Mouse (Mus musculus): Measurements from ENCODE around the gene Ube2d3.
"Not testable (repeated sequence)": the region's sequence is repeated elsewhere in the genome, so short reads cannot be mapped to it uniquely, and the experiment has no call there.

Gene Ube2d3

DNA sequence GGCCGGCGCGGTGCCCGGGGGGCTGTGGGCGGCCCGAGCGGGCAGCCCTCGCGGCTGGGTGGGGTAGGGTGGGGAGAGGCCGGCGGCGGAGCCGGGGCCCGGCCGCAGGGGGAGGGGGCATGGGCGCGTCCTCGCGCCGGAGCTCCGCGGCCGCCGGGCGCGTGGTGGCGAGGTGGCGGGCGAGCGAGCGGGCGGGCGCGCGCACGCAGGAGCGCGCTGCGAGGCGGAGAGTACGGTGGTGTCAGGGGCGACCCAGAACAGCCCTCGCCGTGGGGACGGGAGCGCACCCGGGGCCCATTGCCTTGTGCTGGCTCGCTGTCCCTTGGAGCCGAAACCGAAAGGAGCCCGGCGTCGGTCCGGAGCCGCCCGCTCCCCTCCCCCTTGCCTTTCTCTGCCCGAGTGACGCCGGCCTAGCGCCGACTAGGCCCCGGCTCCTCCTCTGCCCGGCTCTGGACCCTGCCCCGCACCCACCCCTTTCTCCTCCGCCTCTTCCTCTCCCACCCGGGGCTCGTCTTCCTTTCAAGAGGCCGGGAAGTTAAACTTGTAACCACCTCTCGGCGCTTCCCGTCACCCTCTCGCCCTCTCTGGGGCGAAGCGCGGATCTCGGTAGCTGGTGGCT lies 1.1 kb downstream of the Ube2d3 start:
- peak; percentile 77 to 80 for DNase-seq

DNA sequence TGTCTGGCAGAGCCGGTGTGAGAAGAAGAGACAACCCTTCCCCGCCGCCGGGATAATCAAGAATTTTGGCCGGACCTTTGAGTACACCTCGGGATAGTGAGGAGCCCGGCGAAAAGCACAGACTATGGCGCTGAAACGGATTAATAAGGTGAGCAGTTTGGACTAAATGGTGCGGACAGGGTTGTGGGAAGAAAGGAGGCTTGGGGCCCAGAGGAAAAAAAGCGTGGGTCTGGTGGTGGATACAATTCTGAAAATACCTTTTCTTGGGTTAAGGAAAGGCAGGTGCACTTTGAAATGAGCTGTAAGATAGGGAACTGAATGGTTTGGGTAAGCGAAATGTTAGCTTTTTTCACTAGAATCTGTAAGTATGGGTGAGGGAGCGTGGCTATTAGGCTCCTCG lies 1.7 kb downstream of the Ube2d3 start:
- DNase-seq = peak in 1 of 2 experiments; percentile 18

GRCm38 (mm10) chr3:135440221-135440620 lies 2.3 kb downstream of the Ube2d3 start:
- peak; percentile 68 to 72 for DNase-seq

DNA sequence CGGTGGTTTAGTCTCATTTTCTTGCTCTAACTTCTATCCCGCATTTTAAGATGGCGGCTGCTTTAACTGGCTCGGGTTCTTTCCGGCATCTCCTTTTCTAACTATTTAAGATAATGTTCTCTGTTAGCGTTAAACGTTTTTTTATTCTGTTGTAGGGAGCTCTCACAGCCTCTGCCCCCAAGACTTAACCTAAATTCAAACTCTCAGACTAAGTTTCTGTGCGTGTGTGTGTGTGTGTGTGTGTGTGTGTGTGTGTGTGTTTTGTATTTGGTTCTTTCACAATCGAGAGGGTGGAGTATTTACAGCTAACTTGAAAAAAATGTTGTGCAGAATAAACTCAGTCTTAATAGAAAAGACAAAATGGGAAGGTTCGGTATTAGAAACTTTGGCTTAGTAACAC lies 2.7 kb downstream of the Ube2d3 start:
- no peak for DNase-seq

- DNase-seq = no peak
Measured at GRCm38 (mm10) chr3:135444930-135445329, 7.0 kb downstream of the Ube2d3 start.

- DNase-seq = no peak
Measured at GRCm38 (mm10) chr3:135458981-135459380, 21.0 kb downstream of the Ube2d3 start.

DNA sequence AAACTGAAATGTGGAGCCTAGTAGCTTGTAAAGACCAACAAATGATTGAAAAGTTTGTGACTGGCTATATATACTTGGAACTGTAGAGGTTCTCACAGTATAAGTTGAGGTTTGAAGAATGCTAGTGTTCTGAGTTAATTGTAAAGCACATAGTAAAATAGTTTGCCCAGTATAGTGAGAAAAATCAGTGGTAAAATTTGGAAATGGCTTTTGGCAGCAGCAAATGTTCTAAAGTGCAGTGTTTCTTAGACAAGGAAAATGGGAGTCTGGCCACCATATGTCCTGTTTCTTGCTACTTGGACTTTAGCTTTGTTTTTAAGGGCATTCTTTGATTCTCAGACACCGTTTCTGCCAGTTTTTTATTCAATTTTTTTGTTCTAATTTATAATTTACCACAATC lies 30.5 kb downstream of the Ube2d3 start:
- DNase-seq = no peak

DNA sequence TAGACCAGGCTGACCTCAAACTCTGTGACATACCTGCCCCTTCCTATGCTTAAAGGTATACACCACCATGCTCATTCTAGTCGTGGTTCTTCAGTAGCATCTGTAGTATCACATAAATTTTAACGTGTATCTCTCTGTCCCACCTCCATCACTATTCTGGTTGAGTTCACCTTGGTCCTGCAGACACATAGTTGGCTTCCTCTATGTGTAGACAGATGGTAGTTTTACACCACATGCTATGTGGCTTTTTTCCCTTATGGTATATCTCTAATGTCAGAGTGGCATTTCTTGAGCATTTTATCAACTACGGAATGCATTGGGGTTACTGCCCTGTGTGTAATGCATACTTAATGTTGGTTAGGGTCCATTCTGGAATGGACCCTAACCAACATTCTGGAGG lies 31.2 kb downstream of the Ube2d3 start:
- DNase-seq = no peak

GRCm38 (mm10) chr3:135469974-135470373 lies 32.0 kb downstream of the Ube2d3 start:
- DNase-seq = no peak

GRCm38 (mm10) chr3:135470823-135471222 lies 32.9 kb downstream of the Ube2d3 start:
- DNase-seq = no peak

GRCm38 (mm10) chr3:135475025-135475424 lies 37.1 kb downstream of the Ube2d3 start:
- DNase-seq = no peak

GRCm38 (mm10) chr3:135476286-135476685 lies 38.3 kb downstream of the Ube2d3 start:
- no peak for DNase-seq

DNA sequence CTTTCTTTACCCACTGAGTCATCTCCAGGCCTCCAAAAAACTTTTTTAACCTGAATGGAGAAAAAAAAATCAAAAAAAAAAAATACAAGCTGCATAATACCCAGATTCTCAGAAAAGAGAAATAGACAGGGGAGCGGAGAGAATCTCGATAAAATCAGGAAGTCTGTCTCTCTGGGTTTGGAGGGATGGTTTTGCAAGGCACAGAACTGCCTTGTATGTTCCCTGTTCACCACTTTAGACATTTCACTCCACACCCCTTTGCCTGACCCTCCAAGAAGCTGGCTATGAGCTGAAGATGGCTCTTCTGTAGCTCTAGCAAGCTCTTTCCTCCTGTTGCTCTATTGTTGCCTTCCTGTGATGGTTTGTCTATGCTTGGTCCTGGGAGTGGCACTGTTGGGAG lies 39.0 kb downstream of the Ube2d3 start:
- no peak for DNase-seq

DNA sequence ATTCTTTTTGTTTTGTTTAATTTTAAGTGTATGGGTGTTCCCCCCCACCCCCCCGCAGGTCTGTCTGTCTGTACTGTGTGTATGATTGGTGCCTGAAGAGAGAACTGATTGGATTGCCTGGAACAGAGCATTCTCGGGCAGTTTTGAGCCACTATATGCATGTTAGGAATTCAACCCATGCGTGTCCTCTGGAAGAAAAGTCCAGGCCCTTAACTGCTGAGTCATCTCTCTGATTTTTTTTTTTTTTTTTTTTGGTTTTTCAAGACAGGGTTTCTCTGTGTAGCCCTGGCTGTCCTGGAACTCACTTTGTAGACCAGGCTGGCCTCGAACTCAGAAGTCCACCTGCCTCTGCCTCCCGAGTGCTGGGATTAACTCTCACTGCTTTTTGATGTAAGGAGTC lies 41.1 kb downstream of the Ube2d3 start:
- DNase-seq = not testable (repeated sequence)

DNA sequence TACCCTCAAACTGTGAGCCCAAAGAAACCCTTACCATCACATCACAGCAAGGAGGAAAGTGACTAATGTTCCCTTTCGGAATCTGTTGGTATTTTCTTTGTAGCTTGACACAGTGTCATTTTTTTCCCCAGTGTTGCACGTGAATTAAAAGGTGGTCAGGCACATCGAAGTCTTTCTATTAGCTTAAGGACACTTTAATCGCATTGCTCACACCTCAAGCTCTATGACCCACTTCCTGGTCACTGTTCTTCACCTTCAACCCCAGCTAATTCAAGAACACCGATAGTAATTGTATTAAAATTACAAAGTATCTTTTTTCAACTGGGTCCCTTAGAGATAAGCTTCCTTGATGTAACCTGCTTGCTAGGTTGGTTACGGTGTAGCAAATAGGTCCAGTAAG lies 42.8 kb downstream of the Ube2d3 start:
- no peak for DNase-seq

DNA sequence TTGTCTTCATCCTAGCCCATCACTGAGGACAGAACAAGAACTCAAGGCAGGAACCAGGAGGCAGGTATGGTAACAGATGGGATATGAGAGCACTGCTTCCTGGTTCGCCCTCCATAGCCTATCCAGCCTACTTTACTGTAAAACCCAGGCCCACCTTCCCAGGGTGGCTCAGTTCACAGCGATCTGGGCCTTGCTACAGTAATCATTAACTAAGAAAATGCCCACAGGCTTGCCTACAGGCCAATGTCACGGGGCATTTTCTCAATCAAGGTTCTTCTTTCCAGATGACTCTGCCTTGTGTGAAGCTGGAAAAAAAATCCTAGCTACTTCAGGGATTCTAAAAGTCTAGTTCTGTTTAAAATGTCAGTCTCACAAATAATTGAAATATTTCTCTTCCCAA lies 43.7 kb downstream of the Ube2d3 start:
- DNase-seq = no peak

GRCm38 (mm10) chr3:135484650-135485049 lies 46.7 kb downstream of the Ube2d3 start:
- DNase-seq = not testable (repeated sequence)

- peak; percentile 77 to 79 for DNase-seq
Measured at GRCm38 (mm10) chr3:135485128-135485899, 47.4 kb downstream of the Ube2d3 start, which contains the start of gene Manba. Gene Manba, plus strand, starts transcription at chr3:135485611.

GRCm38 (mm10) chr3:135485900-135486241 lies 47.9 kb downstream of the Ube2d3 start:
- no peak for DNase-seq

DNA sequence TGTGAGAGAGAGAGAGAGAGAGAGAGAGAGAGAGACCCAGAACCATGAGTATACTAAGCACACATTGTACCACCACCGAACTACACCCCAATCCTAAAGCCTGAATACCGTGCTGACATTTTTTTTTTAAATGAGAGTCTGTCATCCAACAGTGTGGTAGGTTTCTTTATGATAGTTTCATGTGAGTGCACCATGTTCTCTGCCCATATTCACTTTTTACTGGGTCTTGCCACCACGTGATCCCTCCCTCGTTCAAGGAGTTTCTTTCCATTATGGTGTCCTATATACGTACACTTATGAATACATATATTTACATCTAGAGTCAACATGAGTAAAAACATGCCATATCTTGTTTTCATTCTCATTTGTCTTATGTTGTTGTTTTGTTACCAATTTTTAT lies 48.4 kb downstream of the Ube2d3 start:
- no peak for DNase-seq

GRCm38 (mm10) chr3:135487803-135488202 lies 49.9 kb downstream of the Ube2d3 start:
- DNase-seq = no peak

DNA sequence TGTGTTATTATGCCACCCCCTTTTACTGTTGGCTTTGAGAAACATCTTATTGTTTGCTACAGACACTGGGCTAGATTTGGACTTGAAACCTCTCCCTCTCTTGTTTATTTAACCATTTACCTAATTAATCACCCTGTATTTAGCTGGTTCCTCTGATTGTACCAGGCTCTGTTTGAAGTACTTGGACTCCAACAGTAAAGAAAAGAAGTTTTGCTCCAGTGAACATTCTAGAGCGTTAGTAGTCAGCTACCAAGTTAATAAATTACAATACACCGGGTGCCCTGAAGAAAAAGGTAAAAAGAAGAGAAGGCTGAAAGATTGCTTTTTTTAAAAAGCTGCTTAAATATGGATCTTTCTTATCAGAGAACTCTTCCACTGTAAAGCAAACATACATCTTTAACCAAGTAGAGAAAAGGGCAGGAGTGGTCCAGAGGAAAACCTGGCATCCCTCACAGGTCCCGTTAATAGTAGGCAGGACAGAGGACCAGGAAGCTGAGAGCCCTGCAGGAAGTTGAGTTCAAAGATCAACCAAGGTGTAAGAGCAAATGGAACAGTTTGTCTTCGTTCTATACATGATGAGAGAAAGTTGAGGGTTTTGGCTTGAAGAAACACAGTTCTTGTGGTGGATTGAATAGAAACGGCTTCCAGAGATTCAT lies 52.0 kb downstream of the Ube2d3 start:
- DNase-seq = no peak

- no peak for DNase-seq
Measured at GRCm38 (mm10) chr3:135491102-135491501, 53.2 kb downstream of the Ube2d3 start.

GRCm38 (mm10) chr3:135493320-135493719 lies 55.4 kb downstream of the Ube2d3 start:
- not testable (repeated sequence) for DNase-seq
